Comparison of ENCODE assay signal across 10 mouse cellular contexts in genomic region chr13:59735190-59735589, GRCm38 (mm10). TPM values are rescaled to one million over a fixed set of nuclear protein-coding genes. Genes with fewer than 3 reads are reported as not detected.
DNase-seq lines count a peak whose midpoint lies in the region; ATAC-seq and TF ChIP-seq lines count a peak whose summit lies in the region.
"Had no signal": no experiment of that assay in that cellular context is flagged by ENCODE, and none has a peak within 500 bp of the region (broad histone marks: within the 10 kb centered on the region; RNA-seq: fewer than 3 reads in every experiment).

No protein-coding gene starts in this region.

- no peaks in the 10 kb centered on the region for H3K4me1 ChIP-seq in lung, embryonic 14.5 days (ENCODE audit: insufficient read depth)

- H3K9ac ChIP-seq in lung, embryonic 14.5 days = no peak overlapping the region

- H3K36me3 ChIP-seq in lung, embryonic 14.5 days (ENCODE audit: insufficient read depth) = no peaks in the 10 kb centered on the region

- no peak overlapping the region for H3K4me2 ChIP-seq in lung, embryonic 14.5 days

- ATAC-seq in lung, embryonic 14.5 days (ENCODE audit: insufficient read depth) = peak; percentile 78

- H3K27me3 ChIP-seq in lung, embryonic 14.5 days (ENCODE audit: insufficient read depth, low read length) = no peaks in the 10 kb centered on the region

- 34% methylated on average over 3 of the region's 3 CpGs for WGBS in lung, embryonic 14.5 days

- DNase-seq in lung, embryonic 14.5 days = peak; percentile 68
- no peak for DNase-seq in lung, postnatal 25 days (ENCODE audit: low spot score)
- peak; percentile 34 for DNase-seq in embryo, embryonic 9.5 days (ENCODE audit: extremely low spot score)
- peak; percentile 79 for DNase-seq in liver
- DNase-seq in retina, postnatal 7 days (ENCODE audit: low read depth, low spot score) = peak; percentile 34
- no peak for DNase-seq in urinary bladder, adult 18-20 months (ENCODE audit: low spot score in 2 of 2)
- no peak for DNase-seq in heart, adult 18-20 months
- DNase-seq in left cerebral cortex, adult 2 months (ENCODE audit: extremely low spot score in 1 of 2, low spot score in 2 of 2) = no peak

- peak; percentile 41 for TF ChIP-seq CTCF in lung, embryonic 14.5 days (IDR thresholded peaks at IDR 0.05; ENCODE audit: low read depth)
- no peak; the same call in 1 of the 2 replicates for TF ChIP-seq CTCF in left cerebral cortex, adult 2 months (IDR thresholded peaks at IDR 0.05)

- H3K27ac ChIP-seq in lung, embryonic 14.5 days (ENCODE audit: low read depth) = no peak overlapping the region
- H3K27ac ChIP-seq in left cerebral cortex, adult 2 months = no peak overlapping the region

- no peaks in the 10 kb centered on the region for H3K9me3 ChIP-seq in lung, embryonic 14.5 days (ENCODE audit: low read depth, low read length)

- intact Hi-C loops in left cerebral cortex, adult 2 months (cut with DNase I) = no loop called here

- H3K4me3 ChIP-seq in lung, embryonic 14.5 days (ENCODE audit: low read depth, low read length) = no peak overlapping the region
- H3K4me3 ChIP-seq in left cerebral cortex, adult 2 months = no peak overlapping the region
- H3K4me3 ChIP-seq: myocyte had no signal

RNA-seq across cellular contexts. Expression of gene Spata31d1d, which starts 3.6 kb away (rescaled TPM):
- not detected in 2 replicates for polyA plus RNA-seq in lung, embryonic 14.5 days (2014; fragmentation: Nextera tagmentation; extraction: Ambion mirVana)
- not detected for total RNA-seq in heart, adult 18-20 months (2021)
- not detected for total RNA-seq in left cerebral cortex, adult 2 months (2021)
- polyA plus RNA-seq: heart, embryonic 14.5 days; myocyte had no signal

RNA-seq across cellular contexts. Expression of gene 1700014D04Rik, which starts 11.4 kb away (rescaled TPM):
- polyA plus RNA-seq in lung, embryonic 14.5 days (2014; fragmentation: Nextera tagmentation; extraction: Ambion mirVana) = 0.24 TPM in 1 of 2 replicates, not detected in the other
- total RNA-seq in heart, adult 18-20 months (2021) = not detected
- total RNA-seq in left cerebral cortex, adult 2 months (2021) = 1 to 10 TPM; 1.8 to 2.5 TPM
- polyA plus RNA-seq: heart, embryonic 14.5 days; myocyte had no signal

RNA-seq across cellular contexts. Expression of gene Spata31d1b, which starts 23.1 kb away (rescaled TPM):
- polyA plus RNA-seq in lung, embryonic 14.5 days (2014; fragmentation: Nextera tagmentation; extraction: Ambion mirVana) = not detected in 2 replicates
- under 1 TPM in 1 of 2 experiments, not detected in 1; 0.05 TPM for total RNA-seq in heart, adult 18-20 months (2021)
- under 1 TPM in 1 of 2 experiments, not detected in 1; 0.09 TPM for total RNA-seq in left cerebral cortex, adult 2 months (2021)
- polyA plus RNA-seq: heart, embryonic 14.5 days; myocyte had no signal

RNA-seq across cellular contexts. Expression of gene Spata31d1a, which starts 25.1 kb away (rescaled TPM):
- polyA plus RNA-seq in lung, embryonic 14.5 days (2014; fragmentation: Nextera tagmentation; extraction: Ambion mirVana) = not detected in 2 replicates
- total RNA-seq in heart, adult 18-20 months (2021) = not detected
- total RNA-seq in left cerebral cortex, adult 2 months (2021) = under 1 TPM; 0.18 to 0.26 TPM
- polyA plus RNA-seq: heart, embryonic 14.5 days; myocyte had no signal

RNA-seq across cellular contexts. Expression of gene Isca1, which starts 34.4 kb away (rescaled TPM):
- 105 and 121 TPM in 2 replicates for polyA plus RNA-seq in lung, embryonic 14.5 days (2014; fragmentation: Nextera tagmentation; extraction: Ambion mirVana)
- 100 to 1,000 TPM; 235 to 252 TPM for total RNA-seq in heart, adult 18-20 months (2021)
- 100 to 1,000 TPM; 151 to 157 TPM for total RNA-seq in left cerebral cortex, adult 2 months (2021)

Comparison
In these comparisons a context has a peak if more than half of its experiments do, and no peak if none do; other contexts are left out.
1. DNase-seq: peak in lung, embryonic 14.5 days (single experiment), embryo, embryonic 9.5 days (single experiment), liver (single experiment) and retina, postnatal 7 days (single experiment); none in lung, postnatal 25 days (single experiment), urinary bladder, adult 18-20 months (0 of 2), heart, adult 18-20 months (0 of 2) and left cerebral cortex, adult 2 months (0 of 2).